Mouse (Mus musculus) olfactory bulb, adult 2 months (tissue): Measurements from ENCODE around the gene Gm10775.

ENCODE experiments used
- CTCF ChIP-seq: fragments of 200-500 bp; IDR thresholded peaks from 2 replicates; pipeline ENCODE4 v1.5.1; 2012; ENCODE audit warnings: low read depth, mild to moderate bottlenecking, low read length, moderate library complexity; ENCODE audit not compliant: insufficient read depth
- POLR2A ChIP-seq: fragments of 200-500 bp; IDR thresholded peaks from 2 replicates; pipeline ENCODE4 v1.6.1; 2012; ENCODE audit warnings: mild to moderate bottlenecking, low read depth, low read length, moderate library complexity; ENCODE audit not compliant: insufficient read depth

DNA sequence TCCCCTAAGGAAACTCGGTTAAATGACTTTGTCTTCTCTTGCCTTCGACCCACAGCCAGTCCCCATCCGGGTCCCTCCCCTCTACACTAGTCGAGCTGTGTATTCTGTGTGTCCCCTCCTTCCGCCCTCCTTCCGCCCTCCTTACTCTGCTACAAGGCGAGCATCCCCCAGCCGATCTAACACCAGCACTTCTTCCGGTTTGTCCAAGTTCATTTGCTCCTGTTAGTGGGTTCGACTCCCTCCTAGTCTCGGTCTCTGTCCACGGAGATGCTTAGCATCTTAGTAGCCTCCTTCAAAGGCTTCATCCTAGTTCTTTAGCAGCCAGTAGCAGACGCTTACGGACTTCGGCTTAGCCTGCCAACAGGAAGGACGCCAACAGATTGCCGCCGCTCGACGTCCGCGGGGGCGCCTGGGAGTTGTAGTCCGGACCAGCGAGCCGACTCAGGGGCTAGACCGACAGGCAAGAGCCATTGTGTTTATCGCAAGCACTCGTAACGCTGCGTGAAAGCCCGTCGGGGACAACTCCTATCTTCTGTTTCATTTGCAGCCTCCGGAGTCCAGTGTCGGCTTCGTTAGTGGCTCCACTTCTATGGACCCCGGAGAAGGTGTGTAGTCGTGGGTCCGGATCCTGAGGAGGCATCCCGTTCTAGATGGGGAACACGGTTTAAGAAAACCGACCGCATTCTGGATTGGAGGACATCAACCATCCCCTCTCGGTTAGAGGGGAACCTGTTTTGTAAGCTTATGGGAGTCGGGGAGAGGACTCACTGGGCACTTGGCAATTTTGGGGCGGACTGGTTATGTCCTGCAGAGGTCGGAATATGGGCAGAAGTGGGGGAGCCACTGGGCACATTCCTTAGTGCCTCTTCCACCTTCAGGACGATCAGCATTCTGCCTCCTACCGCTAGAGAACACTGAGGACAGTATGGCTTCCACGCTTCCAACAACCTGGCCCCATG is 19.3 kb downstream of the Gm10775 start, which contains the start of gene Zfp369:
- TF ChIP-seq POLR2A: peak; percentile 78
- TF ChIP-seq CTCF: no peak
